Mouse (Mus musculus) ovary, postnatal 14 days (tissue): ENCODE measurements around the gene Mroh3.

Experiments used
- DNase-seq: peaks from one replicate; pipeline ENCODE4 v3.0.0; 2022; ENCODE audit warnings: low spot score

Gene Mroh3

DNA sequence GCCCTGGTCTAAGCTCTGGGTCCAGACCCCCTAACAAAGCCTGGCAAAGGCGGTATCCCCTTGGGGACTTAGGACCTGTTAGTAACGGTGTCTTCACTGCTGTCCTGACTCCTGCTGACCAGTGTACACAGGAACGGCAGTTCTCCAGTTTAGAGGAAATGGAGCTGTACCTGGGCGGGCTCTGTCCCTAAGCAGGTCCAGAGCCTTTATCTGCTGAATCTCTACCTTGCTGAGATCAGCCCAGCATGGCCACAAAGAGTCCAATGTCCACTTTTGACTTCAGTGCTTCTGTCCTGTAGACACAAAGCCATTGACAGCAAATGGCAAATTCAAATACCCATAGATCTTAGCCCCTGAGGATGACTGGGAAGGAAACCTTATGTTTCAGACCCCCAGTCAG is 55.7 kb downstream of the Mroh3 start:
- DNase-seq, result no peak

DNA sequence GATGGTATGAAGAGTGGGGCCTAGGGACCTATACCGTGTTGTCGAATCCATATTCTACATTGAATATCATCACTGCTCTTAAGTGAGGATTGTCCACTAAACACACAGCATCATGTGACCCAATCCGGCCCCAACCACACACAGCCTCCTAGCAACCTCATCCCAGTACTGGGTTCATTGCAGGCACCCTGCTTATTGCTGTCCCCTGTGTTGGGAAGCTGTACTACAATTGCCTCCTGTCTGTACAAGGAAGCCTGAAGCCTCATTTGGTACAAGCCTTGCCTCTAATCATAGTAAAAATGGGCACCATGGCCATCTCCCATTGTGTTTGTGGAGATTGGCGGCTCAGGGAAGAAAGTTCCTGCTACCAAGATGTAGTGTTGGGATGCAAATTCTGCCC is 56.3 kb downstream of the Mroh3 start:
- DNase-seq, result no peak

DNA sequence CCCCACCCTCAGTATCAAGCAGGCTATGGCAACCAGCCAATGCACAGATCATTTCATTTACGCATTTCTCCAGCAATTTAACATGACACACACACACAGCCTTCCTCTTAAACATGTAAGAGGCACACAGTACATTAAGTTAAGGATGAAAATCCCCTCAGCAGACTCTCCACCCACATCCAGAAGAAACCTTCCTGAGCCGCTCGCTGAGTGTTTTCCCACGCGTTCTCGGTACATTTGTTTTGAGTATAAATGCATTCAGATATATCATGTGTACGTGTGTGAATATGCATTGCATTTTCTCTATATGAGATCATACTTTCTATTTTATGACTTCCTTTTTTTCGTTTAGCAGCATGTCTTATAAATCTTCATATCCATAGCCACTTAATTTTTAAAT is 61.3 kb downstream of the Mroh3 start:
- no peak for DNase-seq

DNA sequence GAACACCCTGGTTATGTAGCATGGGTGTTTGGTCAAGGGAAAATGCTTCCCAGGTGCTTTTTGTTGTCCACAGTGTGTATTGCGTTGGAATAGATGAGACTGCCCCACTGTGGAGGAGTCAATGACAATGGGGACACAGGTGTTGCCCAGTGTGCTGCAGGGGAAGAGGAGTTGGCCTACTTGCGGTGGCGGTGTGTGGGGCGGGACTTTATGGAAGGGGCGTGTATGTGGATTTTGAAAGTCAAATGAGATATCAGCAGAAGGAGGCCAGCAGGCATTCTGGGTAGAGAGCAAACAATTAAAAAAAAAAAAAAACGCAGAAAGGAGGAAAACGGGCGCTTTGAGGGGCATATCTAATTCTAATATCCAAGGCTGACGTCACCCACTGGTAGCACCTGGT is 62.9 kb downstream of the Mroh3 start:
- DNase-seq, result no peak

DNA sequence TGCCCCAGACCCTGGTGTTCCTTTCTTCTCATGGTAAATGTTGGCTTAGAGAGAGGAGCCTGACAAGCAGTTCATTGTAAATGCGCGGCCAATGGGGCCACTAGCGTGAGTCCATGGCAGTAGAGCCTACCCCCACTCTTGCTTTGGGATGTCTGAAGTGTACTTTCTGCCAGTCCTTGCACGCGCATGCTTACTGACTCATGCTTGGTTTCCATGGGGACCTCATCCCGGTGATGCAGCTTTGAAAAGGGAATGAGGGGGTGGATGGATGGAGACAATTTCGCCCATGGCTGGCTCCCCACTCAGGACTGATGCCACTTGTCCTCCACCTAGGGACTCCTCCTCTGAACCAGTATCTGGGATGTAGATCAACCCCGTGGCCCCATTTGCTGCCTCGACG is 69.1 kb downstream of the Mroh3 start:
- DNase-seq, result no peak

DNA sequence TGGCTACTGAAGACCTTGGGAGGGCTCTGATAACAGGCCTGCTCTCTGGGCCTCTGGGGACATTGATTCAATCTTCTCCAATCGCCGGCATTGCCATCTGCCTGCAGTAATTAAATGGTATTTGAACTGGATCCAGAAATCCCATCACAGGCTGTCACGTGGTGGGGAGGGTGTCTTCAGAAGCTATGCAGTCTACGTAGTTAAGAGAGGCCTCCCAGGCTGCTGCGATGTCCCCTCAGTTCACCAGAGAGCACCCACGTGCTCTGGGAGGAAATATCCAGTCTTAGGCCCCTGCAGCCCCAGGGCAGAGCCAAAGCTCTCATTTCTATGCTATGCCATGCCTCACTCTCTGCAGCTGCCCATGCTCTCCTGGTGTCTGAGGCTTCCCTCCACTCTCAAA is 70.3 kb downstream of the Mroh3 start:
- DNase-seq, result no peak

DNA sequence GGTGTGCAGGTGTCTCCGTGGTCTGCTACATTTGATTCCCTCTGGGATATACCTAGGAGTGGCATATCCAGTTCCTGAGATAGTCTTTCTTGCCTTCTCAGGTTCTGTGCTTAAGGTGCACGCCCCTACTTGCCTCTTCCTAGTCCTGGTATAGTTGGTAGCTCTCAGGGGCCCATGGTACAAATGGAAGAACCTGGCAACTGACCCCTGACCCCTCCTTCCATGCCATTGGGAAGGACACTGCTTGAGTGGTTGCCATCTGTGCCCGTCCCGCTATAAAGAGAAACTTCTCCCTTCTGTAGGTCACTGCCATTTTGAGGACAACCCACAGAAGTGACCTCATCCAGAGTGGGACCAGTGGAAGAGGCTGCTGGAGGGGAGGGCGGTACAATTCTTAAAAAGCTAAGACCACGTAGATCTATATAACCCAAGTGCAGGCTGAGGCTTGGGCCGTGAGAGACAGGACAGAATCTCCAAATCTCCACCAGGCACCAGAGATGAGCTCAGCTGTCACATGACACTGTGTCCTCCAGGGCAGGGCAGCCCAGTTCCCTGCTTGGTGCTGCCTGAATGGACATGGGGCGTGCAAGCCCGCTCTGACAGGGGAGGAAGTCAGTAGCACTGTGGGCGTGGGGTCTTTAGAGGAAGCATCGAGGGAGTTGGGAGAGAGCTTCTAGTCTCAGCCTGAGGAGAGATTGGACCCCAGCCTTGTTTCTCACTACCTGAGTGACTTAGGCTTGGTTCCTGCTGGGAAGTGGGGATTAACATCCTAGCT is 71.3 kb downstream of the Mroh3 start:
- DNase-seq, result no peak

DNA sequence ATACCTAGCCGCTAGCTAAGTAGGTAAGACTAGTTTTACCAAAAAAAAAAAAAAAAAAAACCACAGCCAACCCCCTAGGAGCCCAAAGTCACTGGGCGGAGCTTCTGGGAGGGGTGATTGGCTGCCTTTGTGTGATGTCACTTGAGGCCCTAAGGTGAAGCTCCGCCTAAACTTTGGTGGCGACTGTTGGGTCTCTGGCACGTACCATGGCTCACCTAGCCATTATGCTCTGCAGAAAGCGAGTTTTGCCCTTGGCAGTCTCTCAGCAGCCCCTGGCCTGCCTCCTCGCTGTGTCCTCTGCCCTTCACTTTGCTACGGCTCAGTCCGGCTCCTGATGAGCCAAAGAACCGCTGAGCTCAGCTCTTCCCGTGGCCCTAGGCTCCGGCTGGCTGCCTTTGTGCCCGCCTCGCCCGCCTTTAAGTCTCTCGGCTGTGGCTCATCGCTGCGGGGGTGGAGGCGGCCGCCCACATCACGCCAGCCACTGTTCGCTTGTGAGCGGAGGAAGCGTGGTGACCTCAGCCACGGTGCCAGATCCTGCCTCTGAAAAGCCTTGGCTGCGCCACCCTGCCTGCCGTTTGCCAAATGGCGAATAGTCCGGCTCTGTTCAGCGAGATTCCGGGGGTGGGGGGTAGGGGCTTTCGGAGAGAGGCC is 72.5 kb downstream of the Mroh3 start:
- peak; percentile 49 for DNase-seq

DNA sequence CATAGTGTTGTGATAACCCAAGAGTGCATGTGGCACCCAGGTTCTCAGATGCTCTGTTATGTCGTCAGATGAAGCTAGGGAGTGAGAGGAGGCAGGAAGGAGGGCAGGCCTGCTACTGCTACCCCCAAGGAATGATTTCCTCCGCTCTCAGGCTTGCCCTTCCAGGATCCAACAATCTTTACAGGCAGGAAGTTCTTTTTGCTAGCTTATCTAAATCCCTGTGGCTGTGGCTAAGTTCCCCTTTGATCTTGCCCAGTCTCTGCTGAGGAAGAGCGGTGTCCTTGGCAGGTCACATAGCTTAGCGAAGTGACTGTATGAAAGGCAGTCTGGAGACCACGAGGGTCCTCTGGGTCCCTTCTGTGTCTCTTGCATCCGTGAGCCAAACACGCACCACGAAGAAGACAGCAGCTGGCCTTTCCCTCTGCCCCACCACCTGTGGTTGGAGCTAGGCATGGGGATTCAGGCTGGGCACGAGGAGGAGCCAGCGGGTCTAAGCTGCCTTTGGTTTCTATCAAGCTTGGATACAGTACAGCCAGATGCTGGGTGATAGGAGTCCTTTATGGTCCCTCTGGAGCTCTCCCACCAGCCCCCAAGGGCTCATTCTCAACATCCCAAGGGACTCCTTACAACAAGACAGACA is 74.3 kb downstream of the Mroh3 start:
- DNase-seq, result no peak

DNA sequence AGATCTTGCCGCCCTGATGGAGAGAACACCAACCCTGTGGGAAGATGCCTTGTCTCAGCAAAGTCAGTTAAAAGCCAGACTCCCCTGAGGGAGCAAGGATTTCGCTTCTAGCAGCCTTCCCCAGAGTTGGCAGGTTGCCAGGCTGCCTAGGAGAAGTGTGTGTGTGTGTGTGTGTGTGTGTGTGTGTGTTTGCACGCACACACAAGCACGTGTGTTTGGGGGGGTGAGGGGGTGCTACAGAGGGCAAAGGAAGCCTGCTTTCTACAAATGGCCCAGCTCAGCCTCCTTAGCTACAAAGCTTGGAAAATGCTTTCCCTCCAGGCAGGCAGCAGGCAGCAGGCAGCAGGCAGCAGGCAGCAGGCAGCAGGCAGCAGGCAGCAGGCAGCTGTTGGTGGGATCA is 75.1 kb downstream of the Mroh3 start:
- DNase-seq, result peak; percentile 38

DNA sequence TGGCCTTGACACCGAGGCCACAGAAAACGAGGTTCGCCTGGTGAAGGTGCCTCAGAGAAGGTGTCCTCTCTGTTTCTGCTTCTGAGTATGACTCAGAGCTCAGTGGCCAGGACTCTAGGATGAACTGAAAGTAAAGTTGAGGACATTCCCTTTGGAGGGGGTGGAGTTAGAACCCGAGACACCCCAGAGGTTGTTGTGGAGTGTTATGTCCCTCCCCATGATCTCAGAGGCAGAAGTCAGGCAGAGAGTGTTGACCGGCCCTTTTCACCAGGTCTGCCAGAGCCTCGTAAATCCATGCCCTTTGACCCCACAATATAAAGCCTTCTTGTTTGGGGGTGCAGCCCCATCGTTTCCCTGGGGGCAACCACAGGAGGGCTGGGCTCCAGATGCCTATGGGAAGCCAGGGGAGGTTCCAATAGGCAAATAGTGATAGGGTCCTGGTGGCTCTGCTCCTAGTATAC is 75.5 kb downstream of the Mroh3 start:
- no peak for DNase-seq

DNA sequence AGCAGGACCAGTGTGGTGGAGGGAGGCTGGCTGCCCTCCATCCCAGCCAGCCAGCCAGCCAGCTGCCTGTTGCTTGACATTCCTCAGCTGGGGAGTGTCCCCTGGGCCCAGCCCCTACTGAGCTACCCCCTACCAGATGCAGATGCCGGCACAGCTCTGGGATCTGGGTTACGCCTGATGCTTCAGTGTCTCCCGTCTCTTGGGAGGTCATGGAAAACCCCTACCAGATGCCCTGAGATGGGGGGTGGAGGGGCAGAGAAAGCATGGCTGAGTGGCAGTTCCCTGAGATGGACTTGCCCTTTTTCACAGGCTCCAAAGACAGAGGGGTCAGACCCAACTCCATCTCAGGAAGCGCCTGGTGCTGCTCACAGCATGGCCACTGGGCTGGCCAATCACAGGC is 76.1 kb downstream of the Mroh3 start:
- DNase-seq, result no peak

DNA sequence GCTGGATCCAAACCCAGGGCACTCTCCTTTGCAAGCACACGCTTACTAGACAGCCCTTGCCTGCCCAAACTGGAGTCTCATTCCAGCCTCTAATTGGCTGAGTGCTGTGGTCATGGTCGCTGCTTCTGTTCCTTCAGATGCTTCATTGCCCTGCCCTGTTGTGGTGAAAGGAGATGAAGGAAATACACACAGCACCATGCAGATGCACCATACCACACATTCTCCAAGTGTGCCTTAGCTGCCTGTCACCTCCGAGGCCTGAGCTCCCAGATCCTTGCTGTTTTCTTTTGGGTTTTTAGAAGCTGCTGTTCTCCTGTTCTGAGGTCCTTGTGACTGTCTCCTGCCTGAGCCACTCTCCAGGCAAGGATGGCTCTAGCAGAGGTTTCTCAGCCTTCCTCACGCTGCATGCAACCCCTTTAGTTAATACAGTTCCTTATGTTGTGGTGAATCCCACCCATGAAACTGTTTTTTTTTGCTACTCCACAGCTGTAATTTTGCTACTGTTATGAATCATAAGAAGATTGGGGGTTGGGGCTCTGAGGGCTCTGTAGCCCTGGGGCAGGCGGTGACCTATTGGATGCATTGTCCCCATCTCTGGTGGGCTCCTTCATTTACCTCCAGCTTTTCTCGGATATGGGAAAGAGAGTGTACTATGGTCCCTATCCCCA is 76.7 kb downstream of the Mroh3 start:
- no peak for DNase-seq

DNA sequence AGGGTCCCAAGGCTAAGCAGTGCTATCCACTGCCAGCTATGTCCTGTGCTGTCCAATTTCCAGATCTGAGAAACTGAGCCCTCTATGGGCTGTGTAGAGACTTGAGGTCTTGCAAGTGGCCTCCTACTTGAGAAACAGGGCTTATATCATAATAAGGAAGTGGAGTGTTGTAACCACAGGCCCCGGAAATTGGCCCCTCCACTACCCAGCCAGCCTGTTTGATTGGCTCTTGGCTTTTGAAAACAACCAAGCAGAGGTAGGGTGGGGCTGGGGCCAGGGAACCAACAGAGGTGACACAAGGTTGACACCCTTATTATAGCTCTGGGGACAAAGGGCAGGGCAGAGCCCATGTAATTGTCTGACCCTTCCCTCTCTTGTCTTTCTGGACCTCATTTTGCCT is 77.6 kb downstream of the Mroh3 start:
- DNase-seq, result no peak

DNA sequence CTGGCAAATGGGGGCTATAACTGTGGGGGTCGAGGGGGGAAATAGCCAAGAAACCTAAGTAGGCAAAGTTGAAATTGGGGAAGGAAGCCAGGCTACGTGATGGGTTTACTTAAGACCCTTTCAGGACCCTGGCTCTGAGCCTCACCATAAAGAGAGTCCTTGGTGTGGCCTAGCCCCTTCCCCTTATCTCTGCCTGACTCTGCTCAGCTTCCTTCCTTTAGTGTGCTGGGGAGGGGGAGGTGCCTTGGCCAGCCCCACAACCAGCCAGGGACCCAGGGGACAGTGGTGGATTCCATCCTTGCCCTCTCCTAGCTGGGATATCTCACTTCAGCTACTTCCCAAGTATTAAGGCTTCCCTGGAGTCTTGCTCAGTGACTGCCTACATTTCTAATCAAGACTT is 78.1 kb downstream of the Mroh3 start:
- DNase-seq, result no peak

DNA sequence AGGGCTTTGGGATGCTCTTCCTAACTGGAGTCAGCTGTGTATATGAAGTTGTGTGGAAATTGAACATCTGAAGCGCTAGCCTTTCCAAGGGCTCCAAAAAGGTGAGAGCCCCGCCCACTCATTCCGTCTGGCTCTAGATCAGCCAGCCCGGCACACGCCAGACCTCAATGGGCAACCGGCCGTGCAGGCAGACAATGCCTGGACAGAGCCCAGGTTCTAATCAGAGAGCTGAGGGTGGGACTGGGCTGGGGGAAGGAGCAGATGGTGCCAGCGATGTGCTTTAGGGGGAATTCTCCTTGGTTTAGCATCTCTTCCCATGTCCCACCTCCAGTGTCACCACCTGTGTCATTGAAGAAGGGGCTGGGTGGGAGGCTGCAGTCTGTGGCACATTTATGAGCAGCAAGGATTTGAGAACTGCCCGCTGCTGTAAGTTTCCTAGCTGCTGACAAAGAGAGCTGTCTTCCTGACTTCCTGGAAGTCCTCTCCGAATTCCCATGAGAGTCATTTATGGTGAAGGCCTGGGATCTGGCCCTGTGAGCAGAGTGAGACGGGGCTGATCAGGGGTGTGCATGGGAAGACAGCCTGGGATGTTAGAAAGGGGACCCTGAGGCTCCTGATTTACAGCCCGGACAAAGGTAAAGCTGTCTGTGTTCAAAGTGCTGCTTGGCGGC is 78.9 kb downstream of the Mroh3 start:
- DNase-seq, result no peak

DNA sequence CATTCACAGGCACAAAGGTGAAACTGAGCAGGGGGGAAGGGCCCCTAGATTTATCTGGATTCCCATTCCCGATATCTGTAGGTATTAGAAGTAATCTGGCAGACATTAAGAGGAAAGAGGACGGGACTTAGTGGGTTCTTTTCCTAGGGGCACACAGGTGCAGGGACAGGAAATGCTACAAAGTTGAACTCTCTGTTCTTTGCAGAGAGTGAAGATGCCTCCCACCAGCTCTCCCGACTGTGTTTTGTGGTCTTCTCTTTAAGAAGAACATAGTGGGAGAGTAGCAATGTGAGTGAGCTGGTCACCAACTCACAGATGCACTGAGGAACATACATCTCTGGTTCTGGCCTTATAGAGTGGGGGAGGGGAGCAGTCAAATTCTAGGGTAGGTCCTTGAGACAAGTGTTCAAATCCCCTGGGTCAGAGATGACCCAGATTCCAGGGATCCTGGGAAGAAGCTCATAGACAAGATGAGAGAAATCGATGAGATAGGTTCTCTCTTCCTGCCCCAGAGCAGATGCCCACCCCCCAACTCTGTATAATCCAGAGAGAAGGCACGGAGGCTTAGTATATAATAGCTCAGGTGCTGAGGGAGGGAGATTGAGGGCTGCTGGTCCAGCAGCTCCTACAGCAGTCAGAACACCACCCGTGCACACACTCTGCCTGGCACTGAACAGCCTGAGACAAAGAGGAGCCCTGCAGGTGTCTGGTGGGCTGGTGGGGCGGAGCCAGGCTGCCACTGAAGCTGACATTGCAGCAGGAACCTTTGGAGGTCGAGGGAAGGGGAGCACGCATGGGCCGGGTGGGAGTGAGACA is 80.0 kb downstream of the Mroh3 start:
- no peak for DNase-seq
